Mouse (Mus musculus) megakaryocyte, adult 5-6 weeks (primary cell): ENCODE measurements around the gene Rhobtb1. TPM values are rescaled to one million over a fixed set of nuclear protein-coding genes. Genes with fewer than 3 reads are reported as not detected.

Experiments
- total RNA-seq, 2 experiments: library from RNA; stranded (forward) in 1 of 2; stranded (reverse) in 1 of 2; fragments of 153-499, 151-499 nt in 1 of 2; fragments of 221-1000, 200-1000 nt in 1 of 2; gene quantifications; 2 replicates each; pipeline versions ENCODE4 v1.2.3 to v1.2.4; 2015 to 2017

Rhobtb1 gene
- total RNA-seq, 2 experiments from 2014 or later = 1.0 to 1.1 TPM

Other genes with a start within 250 kb of the Rhobtb1 start
- 0.33 and 1.1 TPM in 2 replicates for gene A930033H14Rik, start 61.7 kb downstream of the Rhobtb1 start, total RNA-seq (2015)
- gene A930033H14Rik, start 61.7 kb downstream of the Rhobtb1 start, total RNA-seq (2017) = 0.37 TPM in 2 replicates
- 97.3 and 102 TPM in 2 replicates for gene Cdk1, start 201.5 kb downstream of the Rhobtb1 start, total RNA-seq (2015)
- 210 and 232 TPM in 2 replicates for gene Cdk1, start 201.5 kb downstream of the Rhobtb1 start, total RNA-seq (2017)
- gene Ank3, start 247.3 kb downstream of the Rhobtb1 start, total RNA-seq (2015) = not detected in 2 replicates
- 0.33 TPM in 1 of 2 replicates, not detected in the other for gene Ank3, start 247.3 kb downstream of the Rhobtb1 start, total RNA-seq (2017)